Mouse (Mus musculus) erythroid progenitor cell, adult 5-6 weeks (primary cell): Measurements from ENCODE around the gene Xrra1. TPM values are rescaled to one million over a fixed set of nuclear protein-coding genes. Genes with fewer than 3 reads are reported as not detected.
"Not testable (repeated sequence)": the region's sequence is repeated elsewhere in the genome, so short reads cannot be mapped to it uniquely, and the experiment has no call there.

Source experiments
- ATAC-seq: replicated peaks from 2 replicates; pipeline ENCODE4 v1.8.0; 2016; ENCODE audit warnings: moderate number of reproducible peaks, mild to moderate bottlenecking, moderate TSS enrichment, inconsistent platforms; ENCODE audit not compliant: poor library complexity, low FRiP score, severe bottlenecking
- total RNA-seq, 2 experiments: library from RNA; stranded (forward) in 1 of 2; stranded (reverse) in 1 of 2; fragments of 150-400 nt in 1 of 2; fragments of 186-747, 209-891 nt in 1 of 2; gene quantifications; 2 replicates each; pipeline versions ENCODE4 v1.2.3 to v1.2.4; 2015 to 2017; ENCODE audit warnings: low replicate concordance in 2 of 2

Xrra1 gene
- not detected in 2 replicates for total RNA-seq (2015; ENCODE audit: low replicate concordance)
- total RNA-seq (2017; ENCODE audit: low replicate concordance) = 0.90 TPM in 1 of 2 replicates, not detected in the other

GRCm38 (mm10) chr7:99858813-99859585 is at the start of gene Xrra1:
Gene Xrra1 (plus strand): TSS chr7:99859116.
- peak; percentile 96 for ATAC-seq

DNA sequence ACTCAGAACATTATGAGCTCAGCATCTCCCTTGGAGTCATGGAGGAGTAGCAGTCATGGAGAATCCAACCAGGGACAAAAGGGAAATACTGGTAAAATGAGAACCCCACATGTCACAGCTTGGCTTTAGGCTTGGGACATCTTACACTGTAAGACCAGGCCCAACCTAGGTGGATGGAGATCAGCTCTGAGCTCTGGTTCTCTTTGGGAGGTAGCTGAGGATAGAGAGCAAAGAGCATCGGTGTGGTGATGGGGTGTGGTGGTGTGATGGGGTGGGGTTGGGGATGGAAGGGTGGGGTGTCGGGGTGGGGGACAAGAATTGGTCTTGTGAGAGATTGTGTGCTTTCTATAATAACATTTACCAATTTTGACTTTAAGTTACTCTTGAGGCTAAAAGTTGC is 48.1 kb upstream of the Xrra1 start:
- no peak for ATAC-seq

DNA sequence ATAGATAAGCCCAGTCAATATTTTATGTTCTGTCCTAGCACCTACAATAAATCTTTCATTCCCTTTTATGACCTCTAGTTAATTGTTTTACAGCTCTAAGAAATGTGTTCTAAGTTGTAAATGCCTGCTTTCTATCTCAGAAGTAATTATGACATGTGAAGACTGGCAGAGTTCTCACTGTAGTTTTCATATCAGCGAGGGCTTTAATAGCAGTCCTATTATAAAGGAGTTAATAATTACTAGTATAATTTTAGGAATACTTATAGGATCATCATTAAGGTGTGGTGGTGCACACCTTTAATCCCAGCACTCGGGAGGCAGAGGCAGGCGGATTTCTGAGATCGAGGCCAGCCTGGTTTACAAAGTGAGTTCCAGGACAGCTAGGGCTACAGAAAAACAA is 47.3 kb upstream of the Xrra1 start:
- no peak for ATAC-seq

- ATAC-seq = peak; percentile 60
Measured at GRCm38 (mm10) chr7:99813394-99813793, 45.5 kb upstream of the Xrra1 start.

DNA sequence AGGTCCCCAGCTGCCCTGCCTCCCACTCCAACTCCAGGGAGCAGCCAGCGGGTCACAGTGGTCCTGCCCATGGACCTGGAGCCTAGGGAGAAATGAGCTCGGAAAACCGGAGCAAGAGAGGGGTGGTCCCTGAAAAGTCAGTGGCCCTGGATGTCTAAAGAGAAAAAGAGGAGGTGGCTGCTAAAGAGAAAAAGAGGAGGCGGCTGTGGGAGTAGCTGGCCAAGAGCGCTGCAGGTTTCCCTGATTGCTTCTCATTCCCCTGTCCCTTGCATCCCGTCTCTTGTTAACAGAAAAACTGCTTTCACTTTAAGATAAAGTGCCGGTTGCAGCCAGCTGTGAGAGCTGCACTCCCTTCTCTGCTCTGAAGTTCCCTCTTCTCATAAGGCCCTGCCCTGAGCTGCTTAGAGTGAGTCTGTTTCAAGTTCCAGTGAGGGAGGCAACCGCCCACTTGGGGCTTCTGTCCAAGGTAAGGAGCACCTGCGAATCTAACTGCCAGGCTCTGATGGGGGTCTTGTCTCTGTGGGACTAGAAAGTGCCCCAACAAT is 40.7 kb upstream of the Xrra1 start:
- ATAC-seq = not testable (repeated sequence)

DNA sequence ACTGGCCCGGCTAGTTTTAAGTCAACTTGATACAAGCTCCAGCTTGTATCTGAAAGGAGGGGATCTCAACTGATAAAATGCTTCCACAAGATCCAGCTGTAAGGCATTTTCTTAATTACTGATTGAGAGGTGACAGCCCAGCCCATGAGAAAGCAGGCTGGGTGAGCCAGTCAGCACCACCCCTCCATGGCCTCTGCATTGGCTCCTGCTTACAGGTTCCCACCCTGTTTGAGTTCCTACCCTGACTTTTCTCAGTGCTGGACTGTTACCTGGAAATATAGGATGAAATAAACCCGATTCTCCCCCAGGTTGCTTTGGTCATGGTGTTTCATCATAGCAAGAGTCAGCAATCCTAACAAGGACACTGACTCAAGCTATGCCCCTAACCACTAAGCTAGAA is 37.0 kb upstream of the Xrra1 start:
- ATAC-seq = peak; percentile 64

DNA sequence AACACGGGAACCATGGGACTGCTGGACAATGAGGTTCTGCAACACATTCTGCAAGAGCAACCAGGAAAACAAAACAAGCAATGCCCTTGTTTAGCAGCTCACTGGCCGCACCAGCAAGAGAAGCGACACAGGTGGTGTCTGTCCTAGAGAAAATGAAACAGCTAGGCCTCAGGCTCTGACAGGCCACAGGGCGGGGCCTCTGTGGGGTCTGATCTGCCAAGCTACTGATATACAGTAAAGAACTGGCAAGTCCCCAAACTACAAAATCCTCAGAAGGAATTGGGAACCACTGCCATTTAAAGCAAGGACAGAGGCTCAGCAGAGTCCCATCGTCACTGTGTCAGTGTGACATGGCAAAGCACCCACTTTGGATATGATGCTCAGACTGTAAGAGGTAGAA is 36.5 kb upstream of the Xrra1 start:
- peak; percentile 81 for ATAC-seq

DNA sequence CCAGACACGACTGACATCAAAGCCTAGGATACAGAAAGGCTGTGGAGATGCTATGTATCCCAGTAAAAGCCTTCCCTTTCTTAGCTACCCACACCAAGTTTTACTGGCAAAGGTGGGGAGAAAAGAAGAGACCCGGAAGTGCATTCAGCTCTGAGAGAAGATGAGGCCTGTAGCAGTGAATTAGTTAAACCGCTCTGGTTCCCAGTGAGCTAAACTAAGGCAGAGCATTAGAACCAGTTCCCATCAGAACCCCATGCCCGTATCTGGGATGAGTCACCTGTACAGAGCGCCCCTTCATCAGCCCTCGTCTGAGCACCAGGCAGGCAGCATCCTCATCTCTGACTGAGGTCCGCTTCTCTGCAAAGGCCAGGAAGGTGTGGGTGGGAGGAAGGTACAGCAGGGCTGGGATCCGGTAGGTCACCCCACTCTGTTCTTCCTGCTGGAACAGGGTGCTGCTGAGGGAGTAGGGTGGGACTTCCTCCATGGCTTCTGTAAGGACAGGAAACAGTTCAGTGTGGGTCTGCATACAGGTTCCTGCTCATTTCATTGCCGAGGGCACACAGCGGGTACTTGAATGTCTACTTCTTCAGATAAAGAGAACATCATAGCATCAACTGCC is 35.8 kb upstream of the Xrra1 start:
- ATAC-seq = no peak

DNA sequence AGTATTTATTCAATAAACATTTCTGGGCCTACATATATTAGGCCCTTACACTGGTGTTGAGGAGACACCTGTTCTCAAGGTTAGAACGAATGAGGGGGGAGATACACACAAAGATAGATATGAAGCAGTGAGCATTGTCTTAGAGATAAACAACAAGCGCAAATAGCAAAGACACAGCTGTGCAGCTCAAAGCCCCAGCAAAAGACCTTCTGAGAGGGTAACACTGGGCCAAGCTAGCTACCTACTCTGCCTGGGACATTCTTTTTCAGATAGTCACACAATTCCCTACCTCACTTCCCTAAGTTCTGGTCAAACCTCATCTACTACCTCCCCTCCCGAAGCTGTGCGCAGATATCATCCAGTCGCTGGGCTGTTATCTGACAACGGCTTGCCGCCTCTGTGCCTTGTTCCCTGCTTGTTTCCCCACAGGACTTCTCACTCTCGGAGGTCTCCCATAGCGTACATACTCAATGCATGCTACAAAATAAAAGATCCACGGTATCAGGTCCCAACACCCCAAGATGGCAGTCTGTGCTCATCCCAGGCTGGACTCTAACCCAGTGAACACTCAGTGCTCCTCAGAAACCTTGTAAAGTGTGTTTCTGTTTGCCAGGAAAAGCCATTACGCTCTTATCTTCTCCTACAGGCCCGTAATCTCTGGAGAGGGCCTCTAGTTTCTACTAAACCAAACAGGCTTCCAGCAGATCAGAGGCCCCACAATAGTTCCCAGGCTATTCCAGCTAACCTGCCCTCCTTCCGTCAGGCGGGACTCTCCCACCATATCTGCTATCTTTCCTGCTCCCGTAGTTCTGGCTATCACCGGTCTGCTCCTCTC is 34.0 kb upstream of the Xrra1 start:
- peak; percentile 43 for ATAC-seq

DNA sequence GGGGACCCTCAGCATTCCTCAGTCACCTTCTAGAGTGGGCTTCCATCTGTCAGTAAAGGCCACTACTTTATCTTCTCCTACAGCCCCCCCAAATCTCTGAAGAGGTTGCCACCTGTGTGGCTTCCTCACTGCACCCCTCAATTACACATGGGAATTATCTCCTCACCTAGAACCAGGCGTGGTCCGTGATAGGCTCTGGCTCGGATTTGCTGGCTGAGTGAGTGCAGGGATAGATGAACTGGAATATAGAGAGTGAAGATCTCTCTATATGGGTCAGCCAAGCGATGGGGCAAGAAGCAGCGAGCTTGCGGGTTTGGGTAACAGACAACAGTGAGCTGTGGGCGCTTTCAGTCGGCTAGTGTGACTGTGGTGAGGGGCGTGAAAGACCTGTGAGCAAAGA is 33.4 kb upstream of the Xrra1 start:
- ATAC-seq = no peak

GRCm38 (mm10) chr7:99826096-99826495 is 32.8 kb upstream of the Xrra1 start:
- ATAC-seq = no peak

GRCm38 (mm10) chr7:99828083-99828570 is 30.8 kb upstream of the Xrra1 start, which contains the start of gene Neu3:
Gene Neu3 (minus strand): TSS chr7:99828417.
- peak; percentile 93 for ATAC-seq

- no peak for ATAC-seq
Measured at GRCm38 (mm10) chr7:99833115-99833845, 25.6 kb upstream of the Xrra1 start.

DNA sequence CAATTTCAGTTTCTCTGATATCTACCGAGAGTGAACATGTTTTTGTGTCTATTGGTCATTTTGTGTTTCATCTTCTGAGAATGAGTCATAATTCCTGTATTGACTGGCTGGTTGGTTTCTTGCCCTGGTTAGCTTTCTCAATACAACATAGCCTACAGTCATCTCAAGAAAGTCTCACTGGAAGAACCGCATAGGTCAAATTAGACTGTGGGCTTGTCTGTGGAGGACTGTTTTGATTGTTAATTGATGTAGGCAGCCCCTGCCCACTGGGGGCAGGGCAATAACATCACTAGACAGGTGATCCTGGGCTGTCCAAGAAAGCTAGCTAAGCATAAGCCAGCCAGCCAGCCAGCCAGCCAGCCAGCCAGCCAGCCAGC is 25.1 kb upstream of the Xrra1 start:
- ATAC-seq = no peak

- ATAC-seq = no peak
Measured at GRCm38 (mm10) chr7:99834314-99834853, 24.5 kb upstream of the Xrra1 start.

GRCm38 (mm10) chr7:99836781-99837180 is 22.1 kb upstream of the Xrra1 start:
- ATAC-seq = no peak

DNA sequence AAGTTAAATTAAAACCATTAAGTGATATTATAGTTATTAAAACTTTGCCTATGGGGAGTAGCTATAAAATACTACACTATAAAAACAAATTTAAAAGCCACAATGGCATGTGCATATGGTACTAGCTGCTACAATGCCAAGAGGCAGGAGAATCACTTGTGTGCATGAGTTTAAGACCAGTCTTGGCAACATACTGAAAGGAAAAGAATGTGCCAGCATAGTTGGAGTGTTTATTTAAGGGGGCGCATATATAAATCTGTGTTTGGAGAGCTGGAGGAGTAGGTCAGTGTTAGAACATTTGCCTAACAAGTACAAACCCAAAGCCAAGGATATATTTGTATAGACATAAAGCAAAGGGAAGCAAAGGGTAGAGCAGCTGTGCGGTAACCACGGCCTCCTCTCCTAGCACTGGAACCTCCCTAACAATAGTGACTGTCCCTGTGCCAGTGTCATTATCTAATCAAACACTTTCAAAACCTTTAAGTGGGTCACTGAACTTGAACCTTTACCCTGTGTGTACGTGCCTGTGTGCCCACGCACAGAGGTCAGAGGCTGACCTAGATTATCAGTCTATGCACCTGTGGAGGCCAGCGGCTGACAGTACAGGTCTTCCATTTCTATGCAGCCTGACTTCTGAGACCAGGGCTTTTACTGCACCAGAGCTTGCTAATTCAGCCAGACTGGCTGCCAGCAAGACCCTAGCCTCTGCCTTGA is 21.4 kb upstream of the Xrra1 start:
- ATAC-seq = no peak

DNA sequence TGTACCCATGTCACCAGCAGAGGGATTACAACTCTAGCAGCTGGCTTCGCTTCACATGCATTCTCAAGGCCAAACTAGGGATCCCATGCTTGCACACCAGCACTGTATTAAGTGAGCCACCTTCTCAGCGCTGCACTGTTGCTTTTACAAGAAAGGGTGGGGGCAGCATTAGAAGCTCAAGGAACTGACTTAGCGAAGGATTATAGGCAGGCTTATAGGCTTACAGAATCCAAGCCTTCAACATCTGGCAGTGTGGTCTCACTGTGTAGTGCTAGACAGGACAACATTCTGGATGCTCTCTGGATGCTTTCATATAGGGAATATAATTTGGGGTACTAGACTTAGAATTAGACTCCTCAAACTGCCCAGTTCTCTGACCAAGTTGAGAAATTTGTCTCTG is 20.7 kb upstream of the Xrra1 start:
- ATAC-seq = no peak
